Mouse (Mus musculus) heart, adult 2 months (tissue): ENCODE results near the gene Alpk3.

ENCODE experiments used
- EP300 ChIP-seq: fragments of 200-500 bp; IDR thresholded peaks from 2 replicates; pipeline ENCODE4 v1.6.1; 2011; ENCODE audit warnings: low read depth, low read length, control low read depth; ENCODE audit not compliant: insufficient read depth
- POLR2A ChIP-seq: fragments of 200-500 bp; IDR thresholded peaks from 2 replicates; pipeline ENCODE4 v1.6.1; 2011; ENCODE audit warnings: mild to moderate bottlenecking, low read depth, low read length, control low read depth; ENCODE audit not compliant: insufficient read depth

- TF ChIP-seq POLR2A: no peak
- TF ChIP-seq EP300: no peak
Observed at GRCm38 (mm10) chr7:81121099-81121498, 63.7 kb downstream of the Alpk3 start.
